Mouse (Mus musculus): ENCODE results near the gene Gmpr2.

Gmpr2 gene

DNA sequence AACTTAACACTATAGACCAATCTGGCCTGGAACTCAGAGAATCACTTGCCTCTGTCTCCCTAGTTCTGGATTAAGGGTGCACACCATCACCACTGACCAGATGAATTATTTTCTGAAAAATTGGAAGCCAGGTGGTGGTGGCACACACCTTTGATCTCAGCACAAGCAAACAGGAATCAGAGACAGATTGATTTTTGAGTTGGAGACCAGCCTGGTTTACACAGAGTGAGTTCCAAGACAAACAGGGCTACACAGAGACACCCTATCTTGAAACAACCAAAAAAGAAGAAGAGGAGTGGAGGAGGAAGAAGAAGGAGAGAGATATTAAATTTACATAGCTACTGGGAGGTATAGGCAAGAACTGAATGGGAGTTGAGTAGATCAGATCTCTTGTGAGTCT lies 54.5 kb downstream of the Gmpr2 start:
- DNase-seq (ENCODE audit: low spot score) = no peak

DNA sequence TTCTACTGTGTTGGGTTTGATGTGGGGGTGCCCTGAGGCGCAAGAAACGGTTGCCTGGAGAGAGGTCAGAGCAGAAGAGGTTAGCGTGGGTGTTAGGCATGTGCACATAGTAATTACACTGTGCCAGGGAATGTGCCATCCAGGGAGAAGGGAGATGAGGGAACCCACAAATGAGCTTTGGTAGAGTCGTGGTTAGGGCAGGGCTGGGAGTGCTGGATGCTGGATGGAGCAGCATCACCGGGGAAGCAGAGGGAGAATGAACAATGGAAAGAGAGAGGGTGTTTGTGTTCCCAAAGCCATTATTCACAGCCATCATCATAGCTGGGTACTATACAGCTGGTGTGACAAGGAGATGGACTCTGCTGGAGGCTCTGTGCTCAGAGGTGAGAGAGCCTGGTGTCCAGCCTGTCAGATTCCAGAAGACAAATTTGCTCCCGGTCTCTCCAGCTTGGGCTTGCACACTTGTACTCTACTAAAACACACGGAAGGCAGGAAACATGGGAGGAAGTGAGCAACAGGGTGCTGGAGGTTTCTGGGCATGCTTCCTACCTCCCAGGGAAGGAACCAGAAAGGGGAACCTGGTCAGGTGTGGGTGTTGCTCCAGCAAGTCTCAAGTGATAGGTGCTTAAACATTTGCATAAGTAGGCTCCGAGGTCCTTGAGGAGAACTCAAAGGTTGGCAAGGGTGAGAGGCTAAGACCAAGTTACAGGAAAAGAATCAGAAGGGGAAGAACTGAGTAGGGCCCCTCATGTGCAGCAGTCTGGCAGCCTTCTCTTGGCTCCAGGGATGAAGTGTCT lies 56.3 kb downstream of the Gmpr2 start:
- DNase-seq (ENCODE audit: low spot score) = no peak
